Mouse (Mus musculus): Measurements from ENCODE around the gene Shoc2.

- no peak for TF ChIP-seq CTCF (IDR thresholded peaks at IDR 0.05; ENCODE audit: control insufficient read depth, insufficient read depth, insufficient replicate concordance, low read depth, low read length)
- TF ChIP-seq POLR2A (IDR thresholded peaks at IDR 0.05; ENCODE audit: control insufficient read depth, low read depth, low read length): no peak
These were observed 44.0 kb upstream of the Shoc2 start for GRCm38 (mm10) chr19:53899941-53900610.
